Mouse (Mus musculus) heart, postnatal 10 days (tissue): ENCODE data around the gene Spice1. TPM values are rescaled to one million over a fixed set of nuclear protein-coding genes. Genes with fewer than 3 reads are reported as not detected.

Experiments
- DNase-seq, 2 experiments: peaks; one replicate each; pipeline ENCODE4 v3.0.0; 2021
- intact Hi-C: fragments of 180-260 bp; cut with DNase I; formaldehyde crosslinking; loops from one replicate; pipeline ENCODE4 v1.15.1; 2025
- total RNA-seq, 2 experiments: library from RNA; stranded (reverse); gene quantifications; 2 replicates each; pipeline ENCODE4 v1.2.3; 2021

The Spice1 gene
- total RNA-seq: 1 to 10 TPM; 6.8 to 8.9 TPM

GRCm38 (mm10) chr16:44347071-44347901 is at the start of gene Spice1:
Gene Spice1, plus strand, starts transcription at chr16:44347121.
- peak; percentile 96 to 97 for DNase-seq
- intact Hi-C loops: no loop called here

- DNase-seq: no peak
- intact Hi-C loops: loop anchor here (2.0 kb wide), 1 partner anchor 63 kb away; no protein-coding TSS in a partner anchor
Measured at GRCm38 (mm10) chr16:44299438-44300093, 47.4 kb upstream of the Spice1 start.

GRCm38 (mm10) chr16:44302126-44302892 is 44.6 kb upstream of the Spice1 start:
- no peak for DNase-seq
- intact Hi-C loops: no loop called here

DNA sequence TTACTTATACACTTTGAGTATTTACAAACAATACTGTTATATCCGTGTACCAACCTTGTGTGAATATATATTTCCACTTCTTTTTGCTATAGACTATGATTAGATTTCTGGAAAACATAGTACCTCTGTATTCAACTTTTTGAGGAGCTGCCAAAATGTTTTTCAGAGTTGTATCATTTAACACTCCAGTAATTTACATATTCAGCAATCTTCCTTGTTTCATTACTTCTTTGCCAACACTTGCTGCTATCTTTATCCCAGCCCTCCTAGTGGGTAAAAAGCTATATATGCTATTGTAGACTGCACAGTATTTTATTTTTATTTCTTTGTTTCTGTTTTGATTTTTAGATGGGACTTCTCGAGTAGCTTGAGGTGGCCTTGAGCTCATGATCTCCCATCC is 43.1 kb upstream of the Spice1 start:
- DNase-seq: no peak
- intact Hi-C loops: no loop called here

DNA sequence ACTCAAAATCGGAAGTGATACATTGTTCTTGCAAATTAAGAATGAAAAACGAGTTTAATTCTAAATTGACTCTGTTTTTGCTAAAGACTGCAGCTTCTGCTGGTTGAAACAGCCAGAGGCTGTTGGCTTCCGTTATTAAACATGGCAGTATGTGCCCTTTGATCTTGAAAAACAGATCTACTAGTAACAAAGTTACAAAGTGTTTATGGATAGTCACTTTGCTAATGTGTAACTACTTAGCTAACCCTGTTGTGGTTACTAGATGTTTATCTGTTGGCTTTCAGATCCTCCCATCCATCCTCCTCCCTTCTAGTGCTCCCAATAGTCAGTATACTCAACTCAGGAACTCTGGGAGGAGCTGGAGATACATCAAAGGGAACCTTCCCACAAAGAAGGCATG is 41.3 kb upstream of the Spice1 start:
- intact Hi-C loops: no loop called here
- DNase-seq: no peak

GRCm38 (mm10) chr16:44313422-44313821 is 33.5 kb upstream of the Spice1 start:
- no peak for DNase-seq
- intact Hi-C loops: no loop called here

DNA sequence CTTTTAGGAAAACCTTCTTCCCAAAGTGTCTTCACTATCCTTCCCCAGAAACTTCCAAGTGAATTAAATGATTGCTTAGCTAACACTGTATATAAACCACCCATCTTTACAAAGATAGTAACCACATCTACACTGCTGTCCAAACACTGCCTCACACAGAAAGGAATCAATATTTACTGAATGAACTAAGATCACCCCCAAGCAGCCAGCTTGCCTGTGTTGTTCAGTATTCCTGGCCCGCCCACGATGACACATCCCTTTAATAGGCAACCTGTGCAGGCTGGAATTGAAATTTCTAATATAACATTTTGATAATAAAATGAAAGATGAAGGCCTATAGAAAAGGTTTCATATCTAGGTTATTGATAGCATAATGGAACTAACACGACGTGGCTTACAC is 30.6 kb upstream of the Spice1 start:
- intact Hi-C loops: no loop called here
- DNase-seq: no peak

DNA sequence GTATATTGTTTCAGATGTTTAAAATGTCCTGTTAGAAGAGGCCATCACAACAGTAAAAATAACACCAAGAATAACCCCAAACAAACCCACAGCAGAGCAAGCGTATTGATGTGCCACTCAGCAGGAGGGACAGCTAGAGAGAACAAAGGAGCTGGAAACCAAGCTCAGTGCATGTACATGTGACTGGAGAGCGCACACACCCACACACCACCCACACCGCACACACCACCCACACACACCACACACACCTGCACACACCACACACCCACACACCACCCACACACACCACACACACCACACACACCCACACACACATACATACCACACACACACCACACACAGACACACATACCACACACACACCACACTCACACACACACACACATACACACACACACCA is 26.7 kb upstream of the Spice1 start:
- no peak for DNase-seq
- intact Hi-C loops: no loop called here

DNA sequence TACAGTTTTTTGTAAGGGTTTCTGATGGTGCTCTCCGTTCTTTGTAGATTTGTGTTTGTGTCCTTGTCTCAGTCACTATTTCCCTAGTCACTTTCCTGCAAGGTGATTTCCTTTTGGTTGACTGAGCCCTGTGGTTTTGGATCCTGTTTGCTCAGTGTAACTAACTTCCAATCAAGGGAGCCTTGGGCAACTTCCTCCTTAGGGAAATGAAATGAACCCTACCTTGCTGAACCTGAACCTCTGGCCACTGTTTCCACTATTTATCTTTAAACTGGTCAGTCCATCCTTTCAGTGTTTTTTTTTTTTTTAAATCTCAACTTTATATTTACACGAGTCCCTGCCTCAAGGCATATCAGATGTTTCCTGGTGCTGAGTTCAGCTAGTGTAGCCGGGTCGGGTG is 18.3 kb upstream of the Spice1 start:
- intact Hi-C loops: no loop called here
- DNase-seq: no peak

DNA sequence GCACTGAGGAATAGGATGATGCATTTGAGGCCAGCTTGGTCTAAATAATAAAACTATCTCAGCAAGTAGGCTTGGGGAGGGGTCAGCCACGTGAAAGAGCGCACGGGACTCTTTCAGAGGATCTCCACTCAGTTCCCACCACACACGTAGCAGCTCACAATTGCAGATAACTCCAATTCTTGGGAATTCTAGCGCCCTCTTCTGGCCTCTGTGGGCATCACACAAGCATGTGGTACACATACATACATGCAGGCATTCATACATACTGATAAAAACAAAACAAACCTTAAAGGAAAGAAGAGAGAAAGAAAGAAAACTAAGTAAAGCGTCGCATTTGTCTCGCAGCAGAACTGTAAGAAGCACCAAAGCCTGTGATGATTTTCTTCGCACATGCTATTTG is 16.3 kb upstream of the Spice1 start:
- intact Hi-C loops: no loop called here
- no peak for DNase-seq

- intact Hi-C loops: no loop called here
- no peak for DNase-seq
Measured at GRCm38 (mm10) chr16:44331154-44331553, 15.8 kb upstream of the Spice1 start.

- intact Hi-C loops: no loop called here
Measured at GRCm38 (mm10) chr16:44331671-44331994, 15.3 kb upstream of the Spice1 start.

DNA sequence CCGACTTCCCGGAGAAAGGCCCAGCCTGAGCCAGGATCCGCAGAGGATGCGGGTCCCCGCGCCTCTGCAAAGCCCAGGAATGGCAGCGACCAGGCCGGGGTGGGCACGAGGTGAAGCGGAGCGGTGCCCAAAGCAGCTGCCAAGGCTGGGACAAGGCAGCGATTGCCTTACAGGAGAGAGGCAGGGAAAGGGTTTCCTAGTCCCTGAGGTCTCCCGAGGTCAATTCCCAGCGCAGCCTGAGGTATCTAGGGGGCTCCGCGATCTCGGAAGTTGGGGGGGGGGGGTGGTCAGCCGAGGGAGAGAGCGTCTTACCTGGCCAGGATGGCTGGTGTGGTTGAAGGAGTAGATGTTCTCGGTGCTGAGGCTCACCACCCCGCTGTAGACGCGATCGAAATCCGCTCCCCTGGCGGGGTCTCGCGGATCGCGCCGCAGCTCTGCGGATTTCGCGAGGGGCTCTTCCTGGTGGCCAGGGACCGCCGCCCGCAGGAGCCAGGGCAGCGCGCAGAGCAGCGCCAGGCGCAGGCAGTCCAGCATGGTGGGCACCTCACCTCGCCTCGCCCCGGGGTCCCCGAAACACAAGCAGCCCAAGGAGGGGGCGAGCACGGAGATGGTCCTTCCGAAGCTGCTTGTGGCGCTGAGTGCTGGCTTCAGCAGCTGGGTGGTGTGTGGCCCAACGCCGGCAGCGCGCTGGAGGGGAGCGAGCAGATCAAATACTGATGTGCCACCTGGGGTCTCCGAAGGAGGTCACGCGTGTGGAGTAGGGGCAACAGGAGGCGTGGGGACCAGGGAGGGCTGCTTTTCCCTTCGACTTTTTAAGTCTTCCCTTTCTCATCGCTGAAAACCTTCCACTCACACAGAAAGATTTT is 14.7 kb upstream of the Spice1 start:
- DNase-seq: peak in 1 of 2 experiments; percentile 24
- intact Hi-C loops: no loop called here

More at GRCm38 (mm10) chr16:44331671-44331994, 15.3 kb upstream of the Spice1 start:
- DNase-seq: no peak

GRCm38 (mm10) chr16:44332861-44333284 is 14.0 kb upstream of the Spice1 start, which contains the start of gene Sidt1:
Gene Sidt1, minus strand, starts transcription at chr16:44333196.
- intact Hi-C loops: no loop called here
- peak in 1 of 2 experiments; percentile 23 for DNase-seq

GRCm38 (mm10) chr16:44337541-44337940 is 9.4 kb upstream of the Spice1 start:
- intact Hi-C loops: no loop called here
- DNase-seq: no peak

- intact Hi-C loops: no loop called here
- no peak for DNase-seq
Measured at GRCm38 (mm10) chr16:44349801-44350397, 3.0 kb downstream of the Spice1 start.

DNA sequence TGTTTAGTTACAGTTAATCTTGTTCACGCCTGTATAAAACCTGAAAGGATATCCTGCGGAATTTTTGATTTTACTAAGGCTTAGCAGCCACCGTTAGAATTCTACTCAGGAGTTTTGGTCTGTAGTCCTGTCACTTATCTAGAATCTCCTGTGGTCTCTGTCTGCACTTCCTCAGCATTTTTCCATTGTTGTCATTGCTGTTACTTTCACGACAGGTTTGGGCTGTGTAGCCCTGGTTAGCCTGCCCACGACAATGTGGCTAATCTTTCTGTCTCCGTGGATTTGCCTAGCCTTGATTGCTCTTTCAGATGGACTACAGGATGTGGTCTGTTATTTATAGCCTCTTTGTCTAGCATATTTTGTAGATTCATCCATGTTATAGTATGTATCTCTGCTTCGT is 9.4 kb downstream of the Spice1 start:
- intact Hi-C loops: no loop called here
- DNase-seq: peak in 1 of 2 experiments; percentile 12

- DNase-seq: peak; percentile 42 to 43
- intact Hi-C loops: no loop called here
Measured at GRCm38 (mm10) chr16:44357571-44358268, 10.8 kb downstream of the Spice1 start.
